Mouse (Mus musculus) lung, embryonic 16.5 days (tissue): ENCODE results near the gene Htatip2. TPM values are rescaled to one million over a fixed set of nuclear protein-coding genes. Genes with fewer than 3 reads are reported as not detected.

ENCODE experiments used
- ATAC-seq: fragments of 200-750 bp; cut with Nextera tagmentation; 2 replicates; pipeline ENCODE4 v1.8.0; 2017; ENCODE audit warnings: low read depth, mild to moderate bottlenecking, moderate library complexity
- H3K27ac ChIP-seq: fragments of 300-500 bp; sonication (generic); 2 replicates; pipeline ENCODE4 v1.5.1; 2014; ENCODE audit warnings: mild to moderate bottlenecking, control low read depth, low read length
- H3K27me3 ChIP-seq: fragments of 300-500 bp; sonication (generic); 2 replicates; pipeline ENCODE4 v1.6.1; 2014; ENCODE audit warnings: low read depth, low read length, mixed read lengths; ENCODE audit not compliant: control insufficient read depth, insufficient read depth
- H3K36me3 ChIP-seq: fragments of 300-500 bp; sonication (generic); 2 replicates; pipeline ENCODE4 v1.6.1; 2014; ENCODE audit warnings: low read length; ENCODE audit not compliant: control insufficient read depth, insufficient read depth
- H3K4me1 ChIP-seq: fragments of 300-500 bp; sonication (generic); replicated peaks from 2 replicates; pipeline ENCODE4 v1.6.1; 2014; ENCODE audit warnings: low read length, mixed read lengths; ENCODE audit not compliant: control insufficient read depth, insufficient read depth
- H3K4me2 ChIP-seq: fragments of 300-500 bp; sonication (generic); 2 replicates; pipeline ENCODE4 v1.6.1; 2014; ENCODE audit warnings: low read depth, low read length, control low read depth
- H3K4me3 ChIP-seq: fragments of 300-500 bp; sonication (generic); 2 replicates; pipeline ENCODE4 v1.5.1; 2014; ENCODE audit warnings: mild to moderate bottlenecking, low read length, control low read depth
- H3K9ac ChIP-seq: fragments of 300-500 bp; sonication (generic); 2 replicates; pipeline ENCODE4 v1.6.1; 2014; ENCODE audit warnings: low read length, control low read depth
- H3K9me3 ChIP-seq: fragments of 300-500 bp; sonication (generic); 2 replicates; pipeline ENCODE4 v1.6.1; 2016; ENCODE audit warnings: low read length; ENCODE audit not compliant: control insufficient read depth
- WGBS: fragments of 180-500 bp; shearing (Covaris S2); extraction: QIAGEN DNeasy Blood & Tissue Kit; methylation state at CpG from one replicate; pipeline ENCODE4 v1.1.7; 2014; 5-methylcytosine and 5-hydroxymethylcytosine counted together
- polyA plus RNA-seq: library from polyadenylated mRNA; unstranded; fragments of >200 nt; fragmentation: Nextera tagmentation; extraction: Ambion mirVana; gene quantifications from 2 replicates; pipeline ENCODE4 v1.2.1, GENCODE M21; 2015

Gene Htatip2
- polyA plus RNA-seq, 1 experiment from 2014 or later, result 16.5 TPM

DNA sequence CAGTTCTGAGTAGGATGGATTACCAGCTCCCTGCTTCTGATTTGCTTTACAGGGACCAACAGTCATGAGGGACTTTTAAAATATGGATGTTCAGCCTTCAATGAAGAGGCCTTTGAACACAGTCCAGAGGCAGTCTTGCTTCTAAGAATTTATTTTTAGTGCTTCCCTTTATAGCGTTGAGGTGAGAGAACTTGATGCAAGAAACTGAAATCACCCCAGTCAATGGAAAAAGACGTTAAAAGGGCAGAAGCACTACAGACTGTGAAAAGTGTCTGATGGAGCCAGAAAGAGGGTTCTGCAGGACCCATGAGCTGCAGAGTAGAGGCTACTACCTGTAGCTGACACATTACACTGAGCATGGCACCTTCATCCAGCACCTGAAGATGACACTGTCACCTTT is 63.1 kb downstream of the Htatip2 start:
- Histone ChIP-seq H3K27ac (no peak overlapping the region), H3K4me2 (no peak overlapping the region), H3K9me3 (no peaks in the 10 kb centered on the region), H3K4me3 (no peak overlapping the region), H3K9ac (no peak overlapping the region), H3K36me3 (peaks cover 7% of the 10 kb centered on the region; the same call in 1 of the 2 replicates), H3K4me1 (no peaks in the 10 kb centered on the region), H3K27me3 (no peaks in the 10 kb centered on the region)
- 84% methylated on average over 2 of the region's 2 CpGs for WGBS
- ATAC-seq, result no peak

Other genes starting within 250 kb of the Htatip2 start
- gene Dbx1, start 122.3 kb upstream of the Htatip2 start, polyA plus RNA-seq, result not detected in 2 replicates
- 40.5 and 43.8 TPM in 2 replicates for gene Prmt3, start 19.2 kb downstream of the Htatip2 start, polyA plus RNA-seq
- gene Slc6a5, start 151.0 kb downstream of the Htatip2 start, polyA plus RNA-seq, result not detected in 2 replicates
- 3.8 and 4.3 TPM in 2 replicates for gene Nell1, start 215.7 kb downstream of the Htatip2 start, polyA plus RNA-seq